Mouse (Mus musculus): ENCODE measurements at regions not wholly inside any gene's neighbourhood (a gene's known extent, or its start where the extent isn't known, plus 50 kb on each side); places are given as distances from the start of the nearest gene placed in this dataset.

DNA sequence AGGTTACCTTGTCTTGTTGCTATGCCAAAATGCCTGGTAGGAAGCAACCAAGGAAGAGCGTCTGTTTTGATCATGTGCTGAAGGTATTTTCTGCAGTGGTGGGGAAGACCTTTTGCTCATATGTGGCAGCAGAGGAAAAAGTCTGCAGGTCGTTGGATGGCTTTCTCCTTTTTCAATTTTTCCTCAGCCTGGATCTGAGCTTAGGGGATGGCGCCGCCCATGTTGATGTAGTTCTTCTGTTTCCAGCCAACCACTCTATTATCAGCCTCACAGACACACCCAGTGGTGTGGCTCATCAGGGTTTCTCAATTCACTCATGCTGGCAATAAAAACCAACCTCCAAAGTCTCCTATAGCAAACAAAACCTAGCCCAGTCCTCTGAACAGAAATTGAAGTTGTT, 75.3 kb upstream of the Sgk1 start:
- TF ChIP-seq EP300 (IDR thresholded peaks at IDR 0.05; ENCODE audit: low read depth) (no peak), CTCF (IDR thresholded peaks at IDR 0.05; ENCODE audit: low read depth) (no peak)

Data from liver, embryonic 14.5 days (tissue).